Mouse (Mus musculus): Measurements from ENCODE around the gene Tmem11.
A peak's percentile ranks its signal among the peaks of the same experiment; 100 is the strongest.
"Not testable (repeated sequence)": the region's sequence is repeated elsewhere in the genome, so short reads cannot be mapped to it uniquely, and the experiment has no call there.

Tmem11 gene

GRCm38 (mm10) chr11:60882386-60882785 lies 3.3 kb upstream of the Tmem11 start:
- DNase-seq (ENCODE audit: low spot score) = no peak

GRCm38 (mm10) chr11:60880559-60880958 lies 1.5 kb upstream of the Tmem11 start:
- DNase-seq (ENCODE audit: low spot score) = no peak

- peak; percentile 38 for DNase-seq (ENCODE audit: low spot score)
Observed at GRCm38 (mm10) chr11:60879423-60879822, 351 bp upstream of the Tmem11 start.

GRCm38 (mm10) chr11:60878056-60878612 lies 938 bp downstream of the Tmem11 start:
- DNase-seq (ENCODE audit: low spot score) = no peak

- DNase-seq (ENCODE audit: low spot score) = no peak
Observed at GRCm38 (mm10) chr11:60873101-60873500, 6.0 kb downstream of the Tmem11 start.

GRCm38 (mm10) chr11:60871409-60871808 lies 7.7 kb downstream of the Tmem11 start:
- no peak for DNase-seq (ENCODE audit: low spot score)

- DNase-seq (ENCODE audit: low spot score) = not testable (repeated sequence)
Observed at GRCm38 (mm10) chr11:60869471-60869870, 9.6 kb downstream of the Tmem11 start.

GRCm38 (mm10) chr11:60867904-60868303 lies 11.2 kb downstream of the Tmem11 start:
- DNase-seq (ENCODE audit: low spot score) = no peak

GRCm38 (mm10) chr11:60867456-60867855 lies 11.6 kb downstream of the Tmem11 start:
- DNase-seq (ENCODE audit: low spot score) = no peak

- no peak for DNase-seq (ENCODE audit: low spot score)
Observed at GRCm38 (mm10) chr11:60866021-60866420, 13.1 kb downstream of the Tmem11 start.

GRCm38 (mm10) chr11:60864916-60865315 lies 14.2 kb downstream of the Tmem11 start:
- DNase-seq (ENCODE audit: low spot score) = no peak

GRCm38 (mm10) chr11:60864166-60864565 lies 14.9 kb downstream of the Tmem11 start:
- DNase-seq (ENCODE audit: low spot score) = no peak

- no peak for DNase-seq (ENCODE audit: low spot score)
Observed at GRCm38 (mm10) chr11:60863196-60863595, 15.9 kb downstream of the Tmem11 start.

- DNase-seq (ENCODE audit: low spot score) = no peak
Observed at GRCm38 (mm10) chr11:60861993-60862392, 17.1 kb downstream of the Tmem11 start.

- no peak for DNase-seq (ENCODE audit: low spot score)
Observed at GRCm38 (mm10) chr11:60856587-60856986, 22.5 kb downstream of the Tmem11 start.

- no peak for DNase-seq (ENCODE audit: low spot score)
Observed at GRCm38 (mm10) chr11:60845415-60845814, 33.7 kb downstream of the Tmem11 start.

GRCm38 (mm10) chr11:60843412-60843811 lies 35.7 kb downstream of the Tmem11 start:
- no peak for DNase-seq (ENCODE audit: low spot score)

- no peak for DNase-seq (ENCODE audit: low spot score)
Observed at GRCm38 (mm10) chr11:60841467-60842200, 37.4 kb downstream of the Tmem11 start.

GRCm38 (mm10) chr11:60837644-60838406 lies 41.2 kb downstream of the Tmem11 start:
- DNase-seq (ENCODE audit: low spot score) = no peak

- no peak for DNase-seq (ENCODE audit: low spot score)
Observed at GRCm38 (mm10) chr11:60836897-60837296, 42.2 kb downstream of the Tmem11 start.

GRCm38 (mm10) chr11:60830433-60831052 lies 48.5 kb downstream of the Tmem11 start, which contains the start of gene Dhrs7b:
Gene Dhrs7b, plus strand, starts transcription at chr11:60830631.
- DNase-seq (ENCODE audit: low spot score) = peak; percentile 90

GRCm38 (mm10) chr11:60828903-60829302 lies 50.2 kb downstream of the Tmem11 start:
- DNase-seq (ENCODE audit: low spot score) = no peak
